Mouse (Mus musculus): Measurements from ENCODE around the gene Ptpn1.

Gene Ptpn1

DNA sequence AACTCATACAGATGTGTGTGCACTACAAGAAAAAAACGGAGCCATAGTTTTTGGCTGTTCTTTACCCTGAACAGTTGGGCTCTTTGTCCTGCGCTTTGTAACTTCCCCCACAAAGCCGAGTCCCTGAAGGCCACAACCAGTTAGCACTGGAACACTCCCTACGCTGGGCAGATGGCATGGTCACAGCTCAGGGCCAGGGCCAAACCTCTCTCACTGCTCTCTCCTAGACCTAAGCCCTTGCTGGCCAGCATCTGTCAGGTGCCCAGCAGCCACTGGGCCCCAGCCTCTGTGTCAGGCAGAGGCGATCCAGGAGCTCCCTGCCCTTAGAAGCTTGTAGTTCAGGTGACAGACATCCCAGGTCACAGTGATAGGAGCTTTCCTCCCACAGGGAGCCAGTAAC lies 13.6 kb downstream of the Ptpn1 start:
- no peak for DNase-seq (ENCODE audit: low read depth, low spot score)

DNA sequence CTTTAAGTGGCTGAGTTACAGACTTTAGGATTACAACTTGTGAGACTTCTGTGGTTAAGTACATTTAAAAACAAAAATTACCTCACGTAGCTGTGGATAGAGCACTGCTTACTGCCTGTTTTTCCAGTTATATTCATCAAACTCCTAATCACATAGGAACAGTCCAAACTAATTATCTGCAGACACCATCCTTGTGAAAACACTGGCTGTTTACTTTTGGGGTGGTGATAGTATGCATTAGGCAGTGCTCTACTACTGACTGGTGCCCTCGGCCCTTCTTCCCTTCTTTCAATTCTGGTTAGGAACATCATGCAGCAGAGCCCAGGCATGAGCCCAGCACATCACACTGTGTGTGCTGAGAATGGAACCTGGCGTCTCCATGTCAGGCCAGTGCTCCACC lies 15.4 kb downstream of the Ptpn1 start:
- DNase-seq (ENCODE audit: low read depth, low spot score), result no peak

DNA sequence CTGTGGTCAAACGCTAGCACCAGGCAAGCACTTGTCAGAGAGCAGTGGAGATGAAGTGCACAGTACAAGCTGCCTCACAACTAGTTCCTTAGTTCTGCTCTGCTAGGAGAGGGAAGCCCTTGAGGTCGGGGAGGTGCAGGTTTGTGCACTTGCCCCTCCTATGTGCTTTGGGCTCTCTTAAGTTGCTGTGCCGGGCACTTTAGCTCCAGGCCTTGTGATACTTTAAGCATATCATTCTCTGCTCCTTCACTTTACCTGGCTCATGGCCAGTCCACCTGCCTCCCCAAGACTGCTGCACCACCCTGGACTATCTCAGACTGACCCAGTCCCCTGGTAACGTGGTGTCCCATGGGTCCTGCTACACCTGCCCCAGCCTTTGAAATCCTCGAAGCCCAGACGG lies 16.2 kb downstream of the Ptpn1 start:
- DNase-seq (ENCODE audit: low read depth, low spot score), result no peak

DNA sequence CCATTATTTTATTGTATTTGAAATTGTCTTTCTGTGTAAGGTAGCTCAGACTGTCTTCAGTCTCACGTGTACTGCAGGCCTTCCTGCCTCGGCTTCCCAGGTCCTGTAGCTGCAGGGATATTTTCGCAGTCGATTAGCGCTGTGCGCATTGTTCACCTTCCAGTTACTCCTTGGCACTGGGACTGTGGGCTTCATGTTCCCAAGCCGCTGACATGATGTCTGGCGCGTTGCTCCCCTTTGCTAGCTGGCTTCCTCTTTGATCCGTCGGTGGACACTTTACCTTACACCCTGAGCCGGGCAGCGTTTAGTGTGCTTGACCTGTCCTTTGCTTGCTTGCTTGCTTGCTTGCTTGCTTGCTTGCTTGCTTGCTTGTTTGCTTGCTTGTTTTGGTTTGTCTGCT lies 16.7 kb downstream of the Ptpn1 start:
- DNase-seq (ENCODE audit: low read depth, low spot score), result no peak

DNA sequence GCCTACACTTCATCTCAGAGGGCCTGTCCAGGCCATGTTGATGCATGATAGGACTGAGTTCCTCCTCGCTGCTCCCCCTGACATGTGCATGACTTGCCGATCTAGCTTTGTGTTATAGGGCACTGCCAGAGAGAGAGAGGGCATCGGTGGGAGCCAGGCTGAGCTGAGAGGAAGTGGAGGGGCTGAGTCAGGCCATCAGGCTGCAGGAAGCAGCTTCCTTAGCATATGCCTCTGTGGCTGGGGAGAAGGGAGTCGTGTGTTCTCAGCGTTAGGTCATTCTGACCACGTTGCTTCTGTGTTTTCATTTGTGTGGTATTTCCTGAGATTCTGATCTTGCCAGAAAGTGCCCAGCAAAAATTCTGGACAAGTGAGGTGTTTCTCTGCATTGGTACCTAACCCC lies 17.4 kb downstream of the Ptpn1 start:
- no peak for DNase-seq (ENCODE audit: low read depth, low spot score)

DNA sequence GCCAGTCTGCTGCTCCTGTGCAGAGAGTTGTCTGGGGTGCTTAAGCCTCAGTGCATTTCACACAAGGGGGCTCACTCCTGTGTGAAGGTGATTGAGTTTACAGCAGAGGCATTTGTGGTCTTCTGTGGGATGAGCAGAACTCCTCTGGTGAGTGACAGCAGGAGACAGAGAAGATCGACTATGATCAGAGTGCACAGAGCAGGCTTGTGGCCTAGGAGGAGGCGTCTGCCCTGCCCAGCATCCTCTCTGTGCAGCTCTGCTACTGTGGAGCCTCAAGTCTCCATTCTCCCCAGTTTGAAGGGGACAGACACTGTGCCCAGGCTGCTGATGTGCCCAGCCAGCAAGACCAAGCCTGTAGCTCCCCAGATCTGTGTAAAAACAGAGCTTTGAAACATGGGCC lies 18.0 kb downstream of the Ptpn1 start:
- DNase-seq (ENCODE audit: low read depth, low spot score), result no peak

DNA sequence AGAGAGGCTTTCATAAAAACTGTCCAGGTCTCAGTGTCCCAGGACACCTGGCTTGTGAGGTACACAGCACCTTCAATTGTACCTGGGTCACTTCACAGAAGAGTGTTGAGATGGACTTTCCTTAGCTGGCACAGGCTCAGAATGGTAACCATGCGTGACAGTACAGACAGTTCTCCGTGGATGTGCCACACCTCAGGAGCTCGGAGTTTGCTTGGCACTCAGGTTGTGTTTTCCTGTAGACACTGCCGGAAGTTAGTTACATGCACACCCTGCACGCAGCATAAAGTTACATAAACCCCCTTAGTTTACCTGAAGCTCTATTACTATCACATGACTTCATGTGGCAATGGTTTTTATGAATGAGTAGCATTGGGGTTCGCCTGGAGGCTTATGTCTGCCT lies 18.8 kb downstream of the Ptpn1 start:
- DNase-seq (ENCODE audit: low read depth, low spot score), result no peak

DNA sequence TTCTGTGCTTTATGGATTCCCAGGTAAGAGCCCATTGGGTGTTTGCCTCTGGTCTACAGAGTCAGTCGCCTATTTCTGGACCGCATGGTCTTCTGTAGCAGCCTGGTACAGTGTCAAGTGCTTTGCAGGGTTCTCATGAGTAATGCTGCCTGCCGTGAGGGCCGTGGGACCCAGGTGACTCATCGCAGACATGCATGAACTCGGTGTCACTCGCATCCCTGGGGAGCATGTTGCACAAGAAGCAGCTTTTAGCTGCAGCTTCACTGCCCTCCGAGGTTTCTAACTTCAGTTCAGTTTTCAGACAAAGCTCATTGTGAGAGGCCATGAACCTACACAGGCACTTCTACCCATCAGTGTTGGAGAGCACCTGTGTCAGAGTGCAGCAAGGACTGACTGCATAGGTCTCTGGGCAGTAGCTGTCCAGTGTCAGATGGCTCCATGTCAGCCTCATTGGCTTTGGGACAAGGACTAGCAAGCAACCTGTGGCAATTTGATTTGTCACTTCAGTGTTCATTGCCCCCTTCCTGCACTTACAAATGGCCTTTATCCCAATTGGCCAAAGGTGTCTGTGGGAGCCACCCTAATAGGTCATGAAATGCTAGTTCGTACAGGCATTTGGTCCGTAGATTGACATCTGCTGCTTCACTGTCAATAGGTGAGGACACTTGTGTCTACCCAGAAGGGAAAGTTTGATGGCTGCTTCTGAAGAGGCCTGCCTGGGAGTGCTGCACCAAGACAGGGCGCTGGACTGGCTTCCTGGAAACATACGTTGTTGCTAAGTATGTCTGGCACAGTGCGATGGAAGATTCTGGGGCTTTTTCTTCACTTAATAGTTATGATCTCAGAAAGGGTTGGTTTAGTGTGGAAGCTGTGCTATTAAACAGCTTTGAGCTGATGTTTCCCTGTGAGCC lies 19.7 kb downstream of the Ptpn1 start:
- DNase-seq (ENCODE audit: low read depth, low spot score), result no peak

DNA sequence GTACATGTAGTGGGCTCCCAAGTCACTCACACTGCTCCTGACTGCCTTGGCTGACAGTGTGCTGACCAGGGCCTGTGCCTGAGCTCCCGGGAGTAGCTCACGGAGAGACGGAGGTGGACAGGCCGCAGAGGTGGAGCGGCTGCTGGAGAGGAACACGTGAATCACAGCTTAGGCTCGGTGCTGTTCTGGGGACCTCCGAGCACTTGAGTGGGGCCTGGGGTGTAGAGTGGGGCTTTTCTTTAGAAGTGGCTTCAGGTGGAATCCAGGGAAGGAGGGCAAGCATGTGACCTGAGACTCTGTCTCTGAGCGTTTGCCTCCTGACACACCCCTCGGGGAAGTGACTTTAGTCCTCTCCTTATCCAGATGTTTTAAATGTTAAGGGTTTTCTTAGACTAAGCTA lies 22.0 kb downstream of the Ptpn1 start:
- DNase-seq (ENCODE audit: low read depth, low spot score), result no peak

DNA sequence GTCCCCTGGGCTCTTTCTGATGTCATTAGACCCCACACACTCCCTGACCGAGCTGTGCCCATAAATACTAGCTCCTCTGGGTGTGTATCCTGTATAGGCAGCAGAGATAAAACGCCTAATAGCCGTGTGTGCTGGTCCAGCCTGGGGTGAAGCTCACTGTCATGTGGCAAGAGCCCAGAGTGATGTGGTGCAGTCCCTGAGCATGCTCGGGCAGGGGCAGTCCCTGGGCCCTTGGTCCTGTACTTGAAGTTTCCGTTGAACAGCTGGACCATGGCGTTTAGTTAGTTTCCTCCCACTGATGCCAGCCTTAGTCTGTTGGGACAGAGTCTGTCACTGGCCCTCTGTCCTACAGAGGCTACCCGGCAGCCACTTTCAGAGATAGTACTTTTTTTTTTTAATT lies 23.1 kb downstream of the Ptpn1 start:
- DNase-seq (ENCODE audit: low read depth, low spot score), result no peak

DNA sequence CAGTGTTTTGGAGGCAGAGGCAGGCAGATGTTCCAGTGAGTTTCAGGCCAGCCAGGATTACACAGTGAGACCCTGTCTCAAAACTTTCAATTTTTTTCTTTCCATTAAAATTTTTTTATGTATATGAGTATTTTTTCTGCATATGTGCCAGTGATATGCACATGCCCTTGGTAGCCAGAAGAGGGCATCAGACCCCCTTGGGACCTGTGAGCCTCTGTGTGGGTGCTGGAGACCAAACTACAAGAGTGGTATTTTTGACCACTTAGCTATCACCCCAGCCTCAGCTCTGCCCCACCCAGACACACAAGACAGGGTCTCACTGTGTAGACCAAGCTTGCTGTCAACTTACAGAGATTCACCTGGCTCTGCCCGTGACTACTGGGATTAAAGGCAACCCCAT lies 25.7 kb downstream of the Ptpn1 start:
- DNase-seq (ENCODE audit: low read depth, low spot score), result no peak

DNA sequence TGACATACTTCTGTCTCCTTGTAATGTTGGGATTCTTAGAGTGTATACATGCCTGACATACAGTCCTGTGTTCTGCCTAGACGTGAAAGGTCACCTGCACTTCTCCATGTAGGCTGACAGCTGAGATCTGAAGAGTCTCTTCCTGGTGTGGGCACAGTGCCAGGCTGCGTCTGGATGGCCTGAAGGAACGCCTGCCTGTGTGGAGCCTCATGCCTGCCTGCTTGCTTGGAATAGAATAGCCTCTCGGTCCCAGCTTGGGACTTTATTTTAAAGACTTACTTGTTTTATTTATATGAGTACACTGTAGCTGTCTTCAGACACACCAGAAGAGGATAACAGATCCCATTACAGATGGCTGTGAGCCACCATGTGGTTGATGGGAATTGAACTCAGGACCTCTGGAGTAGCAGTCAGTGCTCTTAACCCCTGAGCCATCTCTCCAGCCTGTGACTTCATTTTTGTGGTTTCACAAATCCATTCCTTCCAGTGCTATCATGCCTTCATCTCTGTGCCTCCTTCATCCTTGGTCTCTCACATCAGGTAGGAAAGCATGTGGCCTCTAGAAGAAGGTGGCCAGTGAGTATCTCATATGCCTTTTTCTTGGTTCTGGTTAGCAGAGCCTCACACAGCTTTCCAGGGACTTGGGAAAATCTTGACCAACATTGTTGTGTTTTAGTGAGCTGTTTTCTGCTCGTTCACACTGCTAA lies 26.4 kb downstream of the Ptpn1 start:
- no peak for DNase-seq (ENCODE audit: low read depth, low spot score)

DNA sequence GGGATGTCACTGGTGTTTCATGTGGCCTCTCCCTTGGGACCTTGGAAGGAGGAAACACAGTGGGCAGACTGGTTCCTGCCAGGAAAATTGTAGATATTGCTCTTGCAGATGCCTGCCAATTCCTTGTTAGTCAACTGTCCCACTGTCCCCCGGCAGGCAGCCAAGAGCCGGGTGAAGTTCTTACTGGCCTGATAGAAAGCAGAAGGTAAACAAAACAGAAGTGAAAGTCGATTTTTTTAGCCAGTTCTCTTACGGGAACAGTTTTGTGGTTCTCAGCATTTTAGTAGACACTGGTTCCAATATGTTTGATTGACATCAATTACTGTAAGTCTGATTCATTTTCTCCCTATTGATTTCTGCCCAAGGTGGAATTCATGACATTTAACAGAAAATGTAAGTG lies 27.0 kb downstream of the Ptpn1 start:
- no peak for DNase-seq (ENCODE audit: low read depth, low spot score)

DNA sequence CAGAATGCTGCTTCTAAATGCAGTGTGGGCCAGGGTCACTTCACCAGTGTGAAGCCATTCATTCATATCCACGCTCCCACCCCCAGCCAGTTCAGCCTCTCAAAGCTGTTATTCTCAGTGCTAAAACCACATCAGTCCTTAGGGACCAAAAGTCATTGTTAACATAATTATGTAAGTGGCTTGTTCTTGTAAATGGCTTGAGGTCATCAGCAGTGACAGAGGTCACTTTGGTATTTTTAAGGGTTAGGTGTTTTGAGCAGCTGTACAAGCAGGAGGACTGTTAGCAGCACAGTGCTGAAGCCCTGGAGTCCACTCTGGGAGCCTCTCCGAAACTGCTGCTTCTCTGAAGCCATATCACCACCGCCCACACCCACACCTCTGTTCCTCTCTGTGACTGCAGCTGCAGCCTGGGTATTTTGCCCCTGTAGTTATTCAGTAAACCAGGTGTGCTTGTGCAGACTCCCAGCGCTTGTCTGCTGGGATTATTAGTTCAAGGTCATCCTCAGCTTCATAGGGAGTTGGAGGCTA lies 27.6 kb downstream of the Ptpn1 start:
- no peak for DNase-seq (ENCODE audit: low read depth, low spot score)

DNA sequence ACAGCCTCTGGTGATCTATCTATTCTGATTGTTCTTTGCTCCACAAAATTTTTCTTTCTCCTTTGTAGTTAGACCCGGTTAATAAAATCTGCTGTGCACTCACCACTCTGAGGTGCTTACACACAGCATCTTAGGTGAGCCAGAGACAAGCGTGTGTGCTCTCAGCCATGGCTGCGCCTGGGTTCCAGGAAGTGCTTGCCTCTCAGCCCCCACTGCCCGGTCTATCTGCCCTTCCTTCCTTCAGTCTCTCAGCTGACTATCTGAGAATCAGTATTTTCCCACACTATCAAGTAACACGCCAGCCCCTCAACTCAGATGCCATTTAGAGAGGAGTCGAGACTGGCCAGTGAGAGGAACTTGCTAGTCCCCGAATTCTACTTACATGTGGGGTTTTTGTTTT lies 28.1 kb downstream of the Ptpn1 start:
- DNase-seq (ENCODE audit: low read depth, low spot score), result no peak

DNA sequence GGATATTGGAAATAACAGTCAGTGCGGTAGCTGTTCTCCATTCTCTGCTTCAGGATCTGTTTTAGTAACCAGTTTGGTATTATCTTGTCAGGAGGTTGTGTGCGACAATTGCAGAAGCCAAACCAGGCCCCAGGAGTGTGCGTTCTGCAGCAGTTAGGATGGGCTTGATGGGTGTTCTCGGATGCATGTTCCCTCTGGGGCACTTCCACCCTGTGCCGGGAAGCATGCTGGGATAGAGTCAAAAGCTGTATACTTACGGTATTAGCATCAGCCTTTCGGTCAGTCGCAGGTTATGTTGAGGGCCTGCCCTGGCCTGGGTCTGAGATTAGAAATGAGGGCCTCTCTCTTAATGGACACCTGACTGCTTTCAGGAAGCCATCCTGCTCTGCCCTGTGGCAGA lies 28.7 kb downstream of the Ptpn1 start:
- DNase-seq (ENCODE audit: low read depth, low spot score), result no peak

DNA sequence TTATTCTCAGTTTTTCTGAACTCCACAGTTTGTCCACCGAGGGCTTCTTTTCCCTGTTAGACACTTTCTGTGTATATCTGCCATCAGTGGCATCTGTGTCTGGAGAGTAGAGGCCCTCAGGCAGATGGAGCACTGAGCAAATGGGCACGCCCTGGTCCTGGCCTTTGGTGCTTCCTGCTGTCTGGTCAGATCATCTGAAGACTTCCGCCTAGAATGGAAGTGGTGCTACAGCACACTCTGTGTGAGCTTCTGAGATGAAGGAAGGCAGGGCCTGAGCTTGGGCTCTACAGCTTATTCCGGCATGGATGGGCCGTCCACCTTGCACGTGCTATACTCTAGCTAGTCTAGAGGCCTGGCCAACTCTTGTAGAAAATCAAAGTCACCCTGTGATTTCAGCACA lies 30.5 kb downstream of the Ptpn1 start:
- DNase-seq (ENCODE audit: low read depth, low spot score), result no peak

DNA sequence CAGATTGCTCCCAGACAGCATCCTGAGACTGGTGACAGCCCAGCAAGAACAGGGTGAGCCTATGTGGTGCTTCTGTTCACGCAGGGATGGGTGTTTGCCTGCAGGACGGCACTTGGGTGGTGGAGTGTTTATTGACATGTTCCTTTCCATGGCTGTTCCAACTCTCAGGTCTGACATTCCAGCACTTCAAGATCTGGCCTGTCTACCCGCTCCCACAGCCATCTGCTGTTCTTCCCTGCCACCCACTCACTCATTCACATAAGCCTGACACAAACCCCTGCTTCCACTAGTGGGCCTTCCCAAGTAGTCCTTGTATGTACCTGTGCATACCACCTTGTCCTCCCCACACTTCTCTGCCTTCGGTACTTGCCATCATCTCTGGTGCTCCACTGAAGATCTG lies 31.3 kb downstream of the Ptpn1 start:
- DNase-seq (ENCODE audit: low read depth, low spot score), result no peak

DNA sequence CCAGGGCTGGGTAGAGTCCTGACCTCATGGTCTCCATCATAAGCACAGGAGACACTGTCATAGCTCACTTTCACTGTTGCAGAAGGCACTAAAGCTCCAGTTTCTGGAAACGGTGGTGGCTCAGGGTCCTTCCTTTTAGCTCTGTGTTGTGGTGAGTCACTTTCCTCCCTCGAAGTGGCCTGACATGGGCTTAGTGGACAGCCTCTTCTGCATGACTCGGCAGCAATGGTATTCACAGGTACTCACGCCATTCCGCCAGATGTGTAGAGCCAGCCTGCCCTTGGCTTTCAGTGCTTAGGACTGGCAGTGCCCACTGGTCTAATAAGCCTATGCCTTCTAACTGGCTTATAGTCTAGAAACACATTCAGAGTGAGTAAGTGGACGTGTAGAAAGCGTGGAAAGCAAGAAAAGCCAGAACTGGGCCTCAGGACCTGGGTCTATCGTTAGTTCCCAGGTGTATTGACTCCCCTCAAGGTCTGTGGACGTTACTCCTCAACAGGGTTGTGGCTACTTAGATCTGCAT lies 32.0 kb downstream of the Ptpn1 start:
- DNase-seq (ENCODE audit: low read depth, low spot score), result no peak

DNA sequence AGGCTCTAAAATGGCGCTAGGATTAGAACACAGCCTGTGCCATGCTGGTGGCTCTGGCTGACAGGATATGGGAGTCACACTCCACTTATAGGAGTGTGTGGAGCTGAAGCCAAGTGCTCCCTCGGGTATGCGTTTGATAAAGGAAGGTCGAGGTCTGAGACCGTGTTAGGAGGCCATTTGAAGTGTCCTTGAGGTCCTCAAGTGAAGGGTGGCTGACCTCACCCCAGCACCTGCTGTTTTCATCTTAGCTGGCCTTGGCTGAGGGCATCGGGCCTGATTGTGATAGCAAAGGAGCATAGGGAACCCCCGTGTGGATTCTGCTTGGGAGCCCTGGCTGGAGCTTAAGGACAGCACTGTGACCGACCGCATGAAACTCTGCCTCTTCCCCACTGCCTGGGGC lies 32.5 kb downstream of the Ptpn1 start:
- DNase-seq (ENCODE audit: low read depth, low spot score), result no peak

DNA sequence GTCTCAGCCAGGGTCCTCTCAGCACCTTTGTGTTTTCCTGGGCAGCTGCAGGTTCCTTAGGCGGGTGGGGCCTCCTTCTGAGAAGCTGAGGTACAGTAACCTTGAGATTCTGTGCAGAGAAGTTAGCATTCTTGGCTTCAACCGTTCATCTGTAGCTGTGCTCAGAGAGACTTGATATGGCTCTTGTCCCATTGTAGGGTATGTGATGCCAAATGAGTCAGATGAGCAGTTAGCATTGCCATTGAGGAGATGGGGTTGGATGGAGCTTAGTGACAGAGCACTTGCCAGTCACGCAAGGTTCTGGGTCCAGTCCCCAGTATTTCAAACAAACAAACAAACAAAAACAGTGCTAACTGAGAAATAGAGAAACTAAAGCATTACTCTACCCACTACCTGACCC lies 34.1 kb downstream of the Ptpn1 start:
- no peak for DNase-seq (ENCODE audit: low read depth, low spot score)

DNA sequence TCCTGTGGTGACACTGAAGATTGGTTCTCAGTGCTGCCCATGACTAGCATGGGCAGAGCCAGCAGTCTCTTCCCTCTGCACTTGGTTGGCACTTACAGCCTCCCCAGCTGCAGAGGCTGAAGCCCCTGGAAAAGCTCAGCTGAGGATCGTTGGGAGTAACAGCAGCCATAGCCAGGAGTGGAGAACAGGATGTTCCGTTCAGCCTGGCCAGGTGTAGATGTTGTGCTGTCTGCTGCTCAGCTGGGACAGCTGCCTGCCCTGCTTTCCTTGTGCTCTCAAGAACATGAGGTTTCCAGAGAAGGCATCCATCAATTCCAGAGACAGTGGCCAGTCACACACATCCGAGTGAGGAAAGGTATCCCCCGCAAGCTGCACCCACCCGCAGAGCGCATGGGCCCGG lies 36.6 kb downstream of the Ptpn1 start:
- DNase-seq (ENCODE audit: low read depth, low spot score), result no peak
